In genomic region chr6:141249585-141250295, GRCm38 (mm10) we compare ENCODE assay signal across 9 mouse cellular contexts. TPM values are rescaled to one million over a fixed set of nuclear protein-coding genes. Genes with fewer than 3 reads are reported as not detected.
DNase-seq lines count a peak whose midpoint lies in the region; ATAC-seq and TF ChIP-seq lines count a peak whose summit lies in the region.
"Had no signal": no experiment of that assay in that cellular context is flagged by ENCODE, and none has a peak within 500 bp of the region (broad histone marks: within the 10 kb centered on the region; RNA-seq: fewer than 3 reads in every experiment).

No protein-coding gene starts in this region.

- H3K4me2 ChIP-seq in neural tube, embryonic 11.5 days (ENCODE audit: low read depth): peak overlapping the region; percentile 89
- H3K4me2 ChIP-seq in embryonic facial prominence, embryonic 12.5 days (replicated peaks): peak overlapping the region; percentile 85
- peak overlapping the region; percentile 88 for H3K4me2 ChIP-seq in limb, embryonic 12.5 days
- peak overlapping the region; percentile 97 for H3K4me2 ChIP-seq in midbrain, embryonic 14.5 days (ENCODE audit: low read length)
- peak overlapping the region; percentile 56 for H3K4me2 ChIP-seq in stomach, embryonic 14.5 days (replicated peaks; ENCODE audit: low read depth, low read length)

- no peak for TF ChIP-seq EP300 in heart, adult 2 months (IDR thresholded peaks at IDR 0.05; ENCODE audit: insufficient read depth, low read depth, low read length)

- ATAC-seq in neural tube, embryonic 11.5 days (ENCODE audit: insufficient read depth, low FRiP score, low TSS enrichment): peak; percentile 85
- ATAC-seq in embryonic facial prominence, embryonic 12.5 days (ENCODE audit: insufficient number of reproducible peaks, insufficient read depth, low FRiP score, low TSS enrichment): peak; percentile 82
- ATAC-seq in limb, embryonic 12.5 days (ENCODE audit: insufficient number of reproducible peaks, insufficient read depth, low FRiP score, low TSS enrichment, low read depth): peak; percentile 50
- ATAC-seq in midbrain, embryonic 14.5 days (ENCODE audit: low FRiP score, low TSS enrichment): peak; percentile 85
- ATAC-seq in stomach, embryonic 14.5 days (ENCODE audit: insufficient number of reproducible peaks, insufficient read depth, low FRiP score, low read depth): peak; percentile 89

- peak overlapping the region; percentile 61 for H3K4me3 ChIP-seq in neural tube, embryonic 11.5 days (ENCODE audit: low read depth, low read length)
- peak overlapping the region; percentile 81 for H3K4me3 ChIP-seq in embryonic facial prominence, embryonic 12.5 days
- H3K4me3 ChIP-seq in heart, adult 2 months: peak overlapping the region; percentile 70
- peak overlapping the region; percentile 76 for H3K4me3 ChIP-seq in limb, embryonic 12.5 days (replicated peaks)
- H3K4me3 ChIP-seq in midbrain, embryonic 14.5 days (replicated peaks; ENCODE audit: low read depth, low read length): peak overlapping the region; percentile 68
- H3K4me3 ChIP-seq in stomach, embryonic 14.5 days (ENCODE audit: low read depth, low read length): peak overlapping the region; percentile 63

- H3K79me2 ChIP-seq in heart, adult 2 months (replicated peaks; ENCODE audit: control insufficient read depth, insufficient read depth, low read length): peaks cover 2% of the 10 kb centered on the region

- intact Hi-C loops in heart, adult 2 months (cut with DNase I): loop anchor here (2.0 to 5.0 kb wide), 3 partner anchors 59 to 322 kb away; no protein-coding TSS in a partner anchor

- H3K9me3 ChIP-seq in neural tube, embryonic 11.5 days (ENCODE audit: control insufficient read depth, low read length): no peaks in the 10 kb centered on the region
- no peaks in the 10 kb centered on the region for H3K9me3 ChIP-seq in embryonic facial prominence, embryonic 12.5 days
- H3K9me3 ChIP-seq in limb, embryonic 12.5 days: no peaks in the 10 kb centered on the region
- H3K9me3 ChIP-seq in midbrain, embryonic 14.5 days (ENCODE audit: control insufficient read depth, low read length): no peaks in the 10 kb centered on the region
- H3K9me3 ChIP-seq in stomach, embryonic 14.5 days (ENCODE audit: control insufficient read depth, low read depth, low read length): no peaks in the 10 kb centered on the region

- peak; percentile 50 for TF ChIP-seq CTCF in heart, adult 2 months (IDR thresholded peaks at IDR 0.05)

- 0% methylated on average over 44 of the region's 68 CpGs for WGBS in neural tube, embryonic 11.5 days
- WGBS in embryonic facial prominence, embryonic 12.5 days: under 1% methylated on average over 66 of the region's 68 CpGs
- WGBS in heart, adult 2 months: 1% methylated on average over 68 of the region's 68 CpGs
- under 1% methylated on average over 66 of the region's 68 CpGs for WGBS in limb, embryonic 12.5 days
- under 1% methylated on average over 59 of the region's 68 CpGs for WGBS in midbrain, embryonic 14.5 days
- under 1% methylated on average over 51 of the region's 68 CpGs for WGBS in stomach, embryonic 14.5 days

- TF ChIP-seq POLR2A in heart, adult 2 months (IDR thresholded peaks at IDR 0.05; ENCODE audit: insufficient read depth, low read depth, low read length): peak; percentile 76; the same call in 1 of the 2 replicates

- peak overlapping the region; percentile 35 for H3K9ac ChIP-seq in neural tube, embryonic 11.5 days (ENCODE audit: low read length)
- H3K9ac ChIP-seq in embryonic facial prominence, embryonic 12.5 days: peak overlapping the region; percentile 84
- peak overlapping the region; percentile 95 for H3K9ac ChIP-seq in heart, adult 2 months (ENCODE audit: low read depth, low read length)
- H3K9ac ChIP-seq in limb, embryonic 12.5 days (replicated peaks): peak overlapping the region; percentile 86
- H3K9ac ChIP-seq in midbrain, embryonic 14.5 days (replicated peaks; ENCODE audit: low read length): peak overlapping the region; percentile 62
- peak overlapping the region; percentile 80 for H3K9ac ChIP-seq in stomach, embryonic 14.5 days (replicated peaks; ENCODE audit: low read depth, low read length)

- peak; percentile 73 for DNase-seq in neural tube, embryonic 11.5 days (ENCODE audit: low spot score)
- DNase-seq in neural tube, embryonic 10.5 days (ENCODE audit: extremely low spot score, low spot score): no peak
- peak; percentile 87 to 89 for DNase-seq in heart, adult 2 months
- peak; percentile 57 for DNase-seq in kidney, adult 18-20 months
- DNase-seq in midbrain, embryonic 14.5 days: peak; percentile 80

- no peak overlapping the region for H3K27ac ChIP-seq in neural tube, embryonic 11.5 days (ENCODE audit: low read depth, low read length)
- H3K27ac ChIP-seq in embryonic facial prominence, embryonic 12.5 days: peak overlapping the region; percentile 85
- peak overlapping the region; percentile 95 for H3K27ac ChIP-seq in heart, adult 2 months
- peak overlapping the region; percentile 87 for H3K27ac ChIP-seq in limb, embryonic 12.5 days
- peak overlapping the region; percentile 41; the same call in 1 of the 2 replicates for H3K27ac ChIP-seq in midbrain, embryonic 14.5 days (replicated peaks; ENCODE audit: low read depth, low read length)
- peak overlapping the region; percentile 90 for H3K27ac ChIP-seq in stomach, embryonic 14.5 days (ENCODE audit: low read length)

- H3K4me1 ChIP-seq in neural tube, embryonic 11.5 days (ENCODE audit: control insufficient read depth, insufficient read depth, low read length): no peaks in the 10 kb centered on the region
- H3K4me1 ChIP-seq in embryonic facial prominence, embryonic 12.5 days: peaks cover 11% of the 10 kb centered on the region; the same call in 1 of the 2 replicates
- H3K4me1 ChIP-seq in heart, adult 2 months (ENCODE audit: control insufficient read depth, insufficient read depth, low read length): no peaks in the 10 kb centered on the region; the same call in 1 of the 2 replicates
- peaks cover 44% of the 10 kb centered on the region for H3K4me1 ChIP-seq in limb, embryonic 12.5 days (replicated peaks)
- no peaks in the 10 kb centered on the region for H3K4me1 ChIP-seq in midbrain, embryonic 14.5 days (ENCODE audit: control insufficient read depth, insufficient read depth, low read length)
- H3K4me1 ChIP-seq in stomach, embryonic 14.5 days (ENCODE audit: control insufficient read depth, insufficient read depth, low read length): peaks cover 5% of the 10 kb centered on the region; the same call in 1 of the 2 replicates

- no peaks in the 10 kb centered on the region for H3K36me3 ChIP-seq in neural tube, embryonic 11.5 days (ENCODE audit: control insufficient read depth, insufficient read depth, low read length)
- H3K36me3 ChIP-seq in embryonic facial prominence, embryonic 12.5 days: no peaks in the 10 kb centered on the region
- H3K36me3 ChIP-seq in heart, adult 2 months (ENCODE audit: control insufficient read depth, insufficient read depth, low read length): no peaks in the 10 kb centered on the region; the same call in 1 of the 2 replicates
- H3K36me3 ChIP-seq in limb, embryonic 12.5 days: no peaks in the 10 kb centered on the region
- no peaks in the 10 kb centered on the region for H3K36me3 ChIP-seq in midbrain, embryonic 14.5 days (ENCODE audit: control insufficient read depth, insufficient read depth, low read length)
- no peaks in the 10 kb centered on the region for H3K36me3 ChIP-seq in stomach, embryonic 14.5 days (ENCODE audit: control insufficient read depth, insufficient read depth, low read length)

- peaks cover 16% of the 10 kb centered on the region for H3K27me3 ChIP-seq in neural tube, embryonic 11.5 days (ENCODE audit: control insufficient read depth, insufficient read depth, low read length)
- H3K27me3 ChIP-seq in embryonic facial prominence, embryonic 12.5 days: no peaks in the 10 kb centered on the region
- no peaks in the 10 kb centered on the region for H3K27me3 ChIP-seq in heart, adult 2 months (ENCODE audit: control insufficient read depth, insufficient read depth, low read length)
- H3K27me3 ChIP-seq in limb, embryonic 12.5 days: peaks cover 22% of the 10 kb centered on the region
- peaks cover 12% of the 10 kb centered on the region; the same call in 1 of the 2 replicates for H3K27me3 ChIP-seq in midbrain, embryonic 14.5 days (ENCODE audit: control insufficient read depth, insufficient read depth, low read length)
- H3K27me3 ChIP-seq in stomach, embryonic 14.5 days (ENCODE audit: control insufficient read depth, insufficient read depth, low read length): no peaks in the 10 kb centered on the region

RNA-seq across cellular contexts. Expression of gene Pde3a, which starts 0.7 kb away (rescaled TPM):
- polyA plus RNA-seq in neural tube, embryonic 11.5 days (2014; fragmentation: Nextera tagmentation; extraction: Ambion mirVana): 1.3 and 1.4 TPM in 2 replicates
- polyA plus RNA-seq in embryonic facial prominence, embryonic 12.5 days (2016; fragmentation: Nextera tagmentation; extraction: Ambion mirVana): 6.1 and 7.2 TPM in 2 replicates
- total RNA-seq in heart, adult 2 months (2021): 10 to 100 TPM; 64.6 to 72.3 TPM
- 18.0 and 23.9 TPM in 2 replicates for polyA plus RNA-seq in heart, adult 2 months (2012; rRNA removed)
- 4.4 and 5.5 TPM in 2 replicates for polyA plus RNA-seq in limb, embryonic 12.5 days (2016; fragmentation: Nextera tagmentation; extraction: Ambion mirVana)
- 2.3 and 3.1 TPM in 2 replicates for polyA plus RNA-seq in midbrain, embryonic 14.5 days (2014; fragmentation: Nextera tagmentation; extraction: Ambion mirVana)
- 12.0 and 15.1 TPM in 2 replicates for polyA plus RNA-seq in stomach, embryonic 14.5 days (2014; fragmentation: Nextera tagmentation; extraction: Ambion mirVana)
- polyA plus RNA-seq: C2C12 had no signal

Comparison
In these comparisons a context has a peak if more than half of its experiments do, and no peak if none do; other contexts are left out.
1. H3K9ac ChIP-seq: peak in every context shown above with its lines; median percentile 95 in heart, adult 2 months; 86 in limb, embryonic 12.5 days; 84 in embryonic facial prominence, embryonic 12.5 days; 80 in stomach, embryonic 14.5 days; 62 in midbrain, embryonic 14.5 days; 35 in neural tube, embryonic 11.5 days.